Mouse (Mus musculus) spleen, adult 2 months (tissue): ENCODE results near the gene Plekha6.

Experiments used
- CTCF ChIP-seq: fragments of 200-500 bp; IDR thresholded peaks from 2 replicates; pipeline ENCODE4 v1.5.1; 2011; ENCODE audit warnings: mild to moderate bottlenecking, inconsistent platforms; ENCODE audit not compliant: insufficient read depth, insufficient read length, insufficient replicate concordance; ENCODE audit errors: extremely low read depth
- POLR2A ChIP-seq: fragments of 200-500 bp; IDR thresholded peaks from 2 replicates; pipeline ENCODE4 v1.6.1; 2011; ENCODE audit warnings: low read depth, low read length, inconsistent platforms

GRCm38 (mm10) chr1:133209901-133210516, 46.0 kb downstream of the Plekha6 start:
- TF ChIP-seq POLR2A (no peak), CTCF (no peak)
